Mouse (Mus musculus): ENCODE results near the gene Amy2a3. TPM values are rescaled to one million over a fixed set of nuclear protein-coding genes. Genes with fewer than 3 reads are reported as not detected.
"Not testable (repeated sequence)": the region's sequence is repeated elsewhere in the genome, so short reads cannot be mapped to it uniquely, and the experiment has no call there.

Amy2a3 gene
- 0.51 TPM in 1 of 2 replicates, not detected in the other for polyA plus RNA-seq (2015; fragmentation: Nextera tagmentation; extraction: Ambion mirVana)

- H3K27ac ChIP-seq (ENCODE audit: low read length); H3K4me2 ChIP-seq (ENCODE audit: low read depth, low read length); H3K9me3 ChIP-seq (replicated peaks; ENCODE audit: control insufficient read depth, low read length); H3K36me3 ChIP-seq (ENCODE audit: control insufficient read depth, insufficient read depth); ATAC-seq (replicated peaks; ENCODE audit: extremely low read depth, insufficient read depth, low FRiP score); H3K27me3 ChIP-seq (ENCODE audit: control insufficient read depth, insufficient read depth, low read length); H3K4me3 ChIP-seq (ENCODE audit: low read length); H3K4me1 ChIP-seq (ENCODE audit: control insufficient read depth, insufficient read depth, low read length); H3K9ac ChIP-seq (ENCODE audit: low read length): not testable (repeated sequence)
- no CpG with 5 or more reads among the region's 4 CpGs for WGBS
These were observed at the start of gene Amy2a3 for GRCm38 (mm10) chr3:113323952-113324351. TSS of gene Amy2a3 (minus strand) at chr3:113324052.

- not testable (repeated sequence) for H3K27ac ChIP-seq (ENCODE audit: low read length); H3K4me2 ChIP-seq (ENCODE audit: low read depth, low read length); H3K27me3 ChIP-seq (ENCODE audit: control insufficient read depth, insufficient read depth, low read length); H3K9me3 ChIP-seq (replicated peaks; ENCODE audit: control insufficient read depth, low read length); ATAC-seq (replicated peaks; ENCODE audit: extremely low read depth, insufficient read depth, low FRiP score); H3K9ac ChIP-seq (ENCODE audit: low read length); H3K36me3 ChIP-seq (ENCODE audit: control insufficient read depth, insufficient read depth); H3K4me1 ChIP-seq (ENCODE audit: control insufficient read depth, insufficient read depth, low read length); H3K4me3 ChIP-seq (ENCODE audit: low read length)
- no CpG with 5 or more reads among the region's 4 CpGs for WGBS
These were observed 32.7 kb upstream of the Amy2a3 start, which contains the start of gene Amy2a2 for GRCm38 (mm10) chr3:113356558-113356957. TSS of gene Amy2a2 (minus strand) at chr3:113356658.

- H3K27me3 ChIP-seq (ENCODE audit: control insufficient read depth, insufficient read depth, low read length); H3K36me3 ChIP-seq (ENCODE audit: control insufficient read depth, insufficient read depth); H3K9me3 ChIP-seq (replicated peaks; ENCODE audit: control insufficient read depth, low read length); ATAC-seq (replicated peaks; ENCODE audit: extremely low read depth, insufficient read depth, low FRiP score); H3K9ac ChIP-seq (ENCODE audit: low read length); H3K27ac ChIP-seq (ENCODE audit: low read length); H3K4me3 ChIP-seq (ENCODE audit: low read length); H3K4me1 ChIP-seq (ENCODE audit: control insufficient read depth, insufficient read depth, low read length); H3K4me2 ChIP-seq (ENCODE audit: low read depth, low read length): not testable (repeated sequence)
These were observed 21.6 kb upstream of the Amy2a3 start for GRCm38 (mm10) chr3:113345484-113345883.

- not testable (repeated sequence) for H3K4me1 ChIP-seq (ENCODE audit: control insufficient read depth, insufficient read depth, low read length); H3K36me3 ChIP-seq (ENCODE audit: control insufficient read depth, insufficient read depth); H3K27me3 ChIP-seq (ENCODE audit: control insufficient read depth, insufficient read depth, low read length); H3K9ac ChIP-seq (ENCODE audit: low read length); H3K4me2 ChIP-seq (ENCODE audit: low read depth, low read length); ATAC-seq (replicated peaks; ENCODE audit: extremely low read depth, insufficient read depth, low FRiP score); H3K9me3 ChIP-seq (replicated peaks; ENCODE audit: control insufficient read depth, low read length); H3K4me3 ChIP-seq (ENCODE audit: low read length); H3K27ac ChIP-seq (ENCODE audit: low read length)
- WGBS: no CpG with 5 or more reads among the region's 3 CpGs
These were observed 10.9 kb downstream of the Amy2a3 start for GRCm38 (mm10) chr3:113312937-113313336.

- WGBS: no CpG with 5 or more reads among the region's 4 CpGs
- not testable (repeated sequence) for H3K9ac ChIP-seq (ENCODE audit: low read length)
These were observed 32.5 kb downstream of the Amy2a3 start, which contains the start of gene Amy2a4 for GRCm38 (mm10) chr3:113291349-113291748. TSS of gene Amy2a4 (minus strand) at chr3:113291449.

GRCm38 (mm10) chr3:113280285-113280684 lies 43.6 kb downstream of the Amy2a3 start:
- H3K4me2 ChIP-seq (ENCODE audit: low read depth, low read length); H3K36me3 ChIP-seq (ENCODE audit: control insufficient read depth, insufficient read depth); H3K27me3 ChIP-seq (ENCODE audit: control insufficient read depth, insufficient read depth, low read length); H3K27ac ChIP-seq (ENCODE audit: low read length); H3K9ac ChIP-seq (ENCODE audit: low read length); ATAC-seq (replicated peaks; ENCODE audit: extremely low read depth, insufficient read depth, low FRiP score); H3K4me1 ChIP-seq (ENCODE audit: control insufficient read depth, insufficient read depth, low read length); H3K9me3 ChIP-seq (replicated peaks; ENCODE audit: control insufficient read depth, low read length); H3K4me3 ChIP-seq (ENCODE audit: low read length): not testable (repeated sequence)

More at GRCm38 (mm10) chr3:113291349-113291748, 32.5 kb downstream of the Amy2a3 start, which contains the start of gene Amy2a4:
- ATAC-seq (replicated peaks; ENCODE audit: extremely low read depth, insufficient read depth, low FRiP score); H3K4me1 ChIP-seq (ENCODE audit: control insufficient read depth, insufficient read depth, low read length); H3K4me2 ChIP-seq (ENCODE audit: low read depth, low read length); H3K36me3 ChIP-seq (ENCODE audit: control insufficient read depth, insufficient read depth); H3K27me3 ChIP-seq (ENCODE audit: control insufficient read depth, insufficient read depth, low read length); H3K27ac ChIP-seq (ENCODE audit: low read length); H3K9me3 ChIP-seq (replicated peaks; ENCODE audit: control insufficient read depth, low read length); H3K4me3 ChIP-seq (ENCODE audit: low read length): not testable (repeated sequence)

- not testable (repeated sequence) for H3K36me3 ChIP-seq (ENCODE audit: control insufficient read depth, insufficient read depth); ATAC-seq (replicated peaks; ENCODE audit: extremely low read depth, insufficient read depth, low FRiP score); H3K9ac ChIP-seq (ENCODE audit: low read length)
These were observed 44.3 kb downstream of the Amy2a3 start for GRCm38 (mm10) chr3:113279586-113279985.

More at GRCm38 (mm10) chr3:113279586-113279985, 44.3 kb downstream of the Amy2a3 start:
- H3K4me3 ChIP-seq (ENCODE audit: low read length); H3K27me3 ChIP-seq (ENCODE audit: control insufficient read depth, insufficient read depth, low read length); H3K27ac ChIP-seq (ENCODE audit: low read length); H3K4me1 ChIP-seq (ENCODE audit: control insufficient read depth, insufficient read depth, low read length); H3K9me3 ChIP-seq (replicated peaks; ENCODE audit: control insufficient read depth, low read length); H3K4me2 ChIP-seq (ENCODE audit: low read depth, low read length): not testable (repeated sequence)

Other genes starting within 250 kb of the Amy2a3 start
- gene Amy2a5, start 65.2 kb downstream of the Amy2a3 start, polyA plus RNA-seq (2015; fragmentation: Nextera tagmentation; extraction: Ambion mirVana): 0.06 TPM in 1 of 2 replicates, not detected in the other
- 0.51 TPM in 1 of 2 replicates, not detected in the other for gene Amy2a4, start 32.6 kb downstream of the Amy2a3 start, polyA plus RNA-seq (2015; fragmentation: Nextera tagmentation; extraction: Ambion mirVana)
- 0.51 TPM in 1 of 2 replicates, not detected in the other for gene Amy2a2, start 32.6 kb upstream of the Amy2a3 start, polyA plus RNA-seq (2015; fragmentation: Nextera tagmentation; extraction: Ambion mirVana)
- gene Amy2a1, start 208.4 kb upstream of the Amy2a3 start, polyA plus RNA-seq (2015; fragmentation: Nextera tagmentation; extraction: Ambion mirVana): 0.37 and 4.1 TPM in 2 replicates

All from heart, embryonic 16.5 days (tissue).